Mouse (Mus musculus) neural tube, embryonic 10.5 days (tissue): ENCODE data around the gene Cnnm2.

Source experiments
- DNase-seq: peaks from one replicate; pipeline ENCODE4 v3.0.0-alpha.2; 2017; ENCODE audit warnings: low spot score; ENCODE audit errors: extremely low spot score

The Cnnm2 gene

GRCm38 (mm10) chr19:46843030-46843429, 81.6 kb downstream of the Cnnm2 start:
- DNase-seq = no peak

DNA sequence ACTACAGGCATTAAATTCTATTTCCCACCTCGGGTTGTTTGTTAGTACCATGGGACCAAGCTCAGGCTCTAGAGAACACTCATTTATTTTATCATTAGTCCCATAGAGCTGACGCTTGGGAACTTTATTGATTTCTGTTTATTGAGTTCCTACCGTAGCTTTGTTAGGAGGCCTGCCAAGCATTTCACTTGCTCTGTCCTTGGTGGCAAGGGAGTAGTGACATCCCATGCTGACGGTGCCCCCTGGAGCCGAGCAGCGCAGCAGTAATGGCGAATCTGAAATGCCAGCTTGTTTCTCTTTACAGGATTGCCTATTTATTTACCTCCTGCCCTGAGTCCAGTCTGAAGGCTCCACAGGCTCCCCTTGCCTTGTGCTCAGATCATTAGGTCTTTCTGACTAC, 84.7 kb downstream of the Cnnm2 start:
- no peak for DNase-seq

GRCm38 (mm10) chr19:46846459-46846858, 85.1 kb downstream of the Cnnm2 start:
- no peak for DNase-seq

DNA sequence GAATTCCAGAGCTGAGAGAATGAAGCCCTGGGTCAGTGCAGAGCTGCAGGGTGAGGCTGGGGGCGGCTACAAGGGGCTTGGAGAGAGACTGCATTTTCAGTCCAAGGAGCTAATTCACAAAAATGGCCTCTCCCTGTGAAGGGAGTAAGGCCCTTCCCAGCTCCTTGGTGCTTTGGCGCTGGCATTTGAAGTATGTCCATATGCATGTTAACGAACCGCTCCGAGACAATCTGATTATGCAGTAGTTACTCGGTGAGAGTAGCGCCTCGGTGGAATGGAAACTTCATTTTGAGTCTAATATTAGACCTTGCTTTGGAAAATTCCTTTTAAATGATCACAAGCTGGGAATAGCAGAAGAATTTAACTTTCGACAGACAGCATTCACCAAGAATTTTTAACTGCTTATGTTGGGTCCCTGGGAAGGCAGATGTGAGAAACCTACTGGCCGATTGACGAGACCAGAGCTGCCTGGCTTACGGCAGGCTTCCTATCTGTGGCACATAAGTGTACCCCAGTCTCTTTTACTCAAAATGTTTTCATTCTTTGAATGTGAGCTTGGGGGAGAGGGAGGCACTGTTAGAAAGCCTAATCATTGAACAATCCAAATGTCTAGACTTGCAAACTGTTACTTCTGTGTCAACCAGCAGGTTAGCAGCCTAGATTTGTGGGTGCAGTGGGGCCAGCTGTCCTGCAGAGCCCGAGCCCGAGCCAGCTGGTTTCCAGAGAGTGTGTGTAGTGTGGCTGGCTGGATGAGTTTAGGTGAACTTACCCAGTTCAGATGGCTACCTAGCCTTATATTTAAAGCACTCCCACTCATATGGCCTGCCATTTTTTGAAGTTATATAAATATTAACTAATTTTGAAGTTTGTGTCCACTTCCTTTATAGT, 87.2 kb downstream of the Cnnm2 start:
- DNase-seq = no peak

DNA sequence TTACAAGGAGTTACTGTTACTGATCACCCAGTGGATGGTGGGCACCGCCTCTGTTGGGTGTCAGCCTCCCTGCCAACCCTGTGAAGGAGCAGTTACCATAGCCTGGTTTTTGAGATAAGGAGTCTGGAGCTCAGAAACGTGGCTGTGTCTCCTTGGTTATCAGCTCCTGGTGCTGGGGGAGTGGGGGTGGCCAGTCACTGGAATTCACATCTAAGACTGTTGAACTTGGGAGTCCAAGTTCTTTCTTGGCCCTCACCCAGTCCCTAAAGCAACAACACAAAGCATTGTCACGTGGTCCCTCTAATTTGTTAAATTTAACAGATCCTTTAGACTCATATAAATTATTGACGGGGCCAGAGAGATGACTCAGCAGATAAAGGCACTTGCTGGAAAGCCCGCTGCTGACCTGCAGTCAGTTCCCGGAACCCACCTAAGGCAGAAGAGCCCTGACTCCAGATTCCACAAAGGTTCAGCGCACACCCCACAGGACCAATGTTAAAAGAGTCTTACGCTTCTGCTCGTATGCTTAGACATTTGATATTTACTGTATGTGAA, 88.1 kb downstream of the Cnnm2 start:
- DNase-seq = no peak

DNA sequence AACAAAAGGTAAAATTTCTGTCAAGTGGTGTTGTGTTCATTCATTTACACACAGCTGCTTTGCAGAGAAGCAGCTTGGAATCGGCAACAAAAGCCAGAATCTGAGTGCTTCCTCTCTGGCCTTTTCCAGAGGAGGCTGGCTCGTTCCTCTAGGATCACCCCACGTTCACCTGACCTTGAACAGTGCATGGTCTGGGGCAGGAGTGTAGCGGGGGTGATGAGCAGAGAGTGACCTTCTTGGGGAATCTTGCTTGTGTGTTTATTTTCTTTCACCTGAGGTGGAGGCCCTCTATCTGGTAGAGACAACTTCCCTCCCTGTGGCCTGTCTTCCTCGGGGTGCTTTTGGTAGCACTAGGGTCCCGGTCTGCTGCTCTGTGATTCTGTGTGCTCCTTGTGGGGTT, 94.8 kb downstream of the Cnnm2 start:
- DNase-seq = no peak

GRCm38 (mm10) chr19:46856780-46857179, 95.4 kb downstream of the Cnnm2 start:
- no peak for DNase-seq

DNA sequence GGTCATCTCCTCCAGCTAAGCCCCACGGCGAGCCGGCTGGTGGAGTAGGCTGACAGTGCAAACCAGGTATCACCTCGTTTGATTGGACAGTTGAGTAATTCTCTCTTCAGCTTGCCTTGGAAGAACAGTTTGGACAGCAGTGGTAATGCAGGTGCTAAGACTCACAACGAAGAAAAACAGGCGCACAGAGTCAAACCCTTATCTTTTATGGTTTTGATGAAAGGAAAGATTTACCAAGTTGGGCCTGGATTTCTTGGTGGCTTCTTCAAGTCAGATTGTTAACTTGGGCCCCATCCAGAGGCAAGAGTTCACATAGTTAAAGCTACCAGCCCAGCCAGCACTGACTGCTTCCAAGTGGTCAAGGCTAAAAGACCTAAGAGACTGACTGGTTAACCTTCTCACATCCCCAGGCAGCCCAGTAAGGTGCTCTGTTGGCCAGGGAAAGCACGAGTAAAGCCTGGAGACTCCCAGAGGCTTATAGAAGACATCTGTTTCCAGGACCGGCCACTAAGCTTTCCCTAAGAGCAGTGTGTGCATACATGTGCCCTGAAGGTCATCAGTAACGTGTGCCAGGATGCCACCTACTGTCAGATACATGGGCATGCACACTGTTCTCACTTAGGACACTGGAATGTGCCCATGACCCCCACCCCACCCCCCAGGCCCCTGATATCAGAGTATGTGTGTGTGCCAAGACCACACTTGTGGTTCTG, 96.0 kb downstream of the Cnnm2 start:
- no peak for DNase-seq

DNA sequence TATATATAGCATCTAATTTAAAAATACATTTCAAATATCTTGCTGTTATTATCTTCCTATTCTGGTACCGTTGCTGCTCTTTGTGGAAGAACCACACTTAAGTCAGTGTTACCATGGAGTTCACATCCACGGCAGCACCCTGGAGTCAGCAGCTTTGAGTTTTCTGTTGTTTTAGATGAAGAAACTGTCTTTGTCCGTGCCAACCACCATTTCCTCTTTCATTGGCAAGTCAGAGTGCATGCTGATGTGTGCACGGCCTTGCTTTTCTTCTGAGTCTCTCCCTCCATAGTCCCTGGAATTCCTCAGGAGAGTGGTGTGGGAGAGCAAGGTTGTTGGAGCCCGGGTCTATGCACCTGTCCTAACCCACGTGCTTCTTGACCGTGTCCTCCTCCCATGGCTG, 96.8 kb downstream of the Cnnm2 start:
- DNase-seq = no peak

DNA sequence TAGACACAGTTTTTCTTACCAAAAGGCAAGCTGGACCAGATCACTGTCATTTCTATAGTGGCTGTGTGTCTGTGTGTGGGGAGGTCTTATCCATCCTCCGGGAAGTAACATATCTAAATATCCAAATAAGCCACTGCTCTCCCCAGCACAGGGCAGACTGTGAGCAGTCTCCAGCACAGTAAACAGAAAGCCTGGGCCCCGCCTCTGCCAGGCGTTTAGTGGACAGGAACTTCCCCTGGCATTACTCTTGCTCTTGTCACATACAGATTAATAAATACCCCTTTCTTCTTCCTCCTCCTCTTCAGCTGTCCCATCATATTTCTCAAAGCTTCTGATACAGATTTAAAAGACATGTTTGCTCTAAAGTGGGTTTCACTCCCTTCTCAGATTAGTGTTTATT, 101.2 kb downstream of the Cnnm2 start:
- DNase-seq = no peak

GRCm38 (mm10) chr19:46863236-46863927, 102.0 kb downstream of the Cnnm2 start:
- DNase-seq = no peak

- DNase-seq = no peak
These were observed 102.7 kb downstream of the Cnnm2 start for GRCm38 (mm10) chr19:46864079-46864478.

- no peak for DNase-seq
These were observed 103.4 kb downstream of the Cnnm2 start for GRCm38 (mm10) chr19:46864731-46865331.

DNA sequence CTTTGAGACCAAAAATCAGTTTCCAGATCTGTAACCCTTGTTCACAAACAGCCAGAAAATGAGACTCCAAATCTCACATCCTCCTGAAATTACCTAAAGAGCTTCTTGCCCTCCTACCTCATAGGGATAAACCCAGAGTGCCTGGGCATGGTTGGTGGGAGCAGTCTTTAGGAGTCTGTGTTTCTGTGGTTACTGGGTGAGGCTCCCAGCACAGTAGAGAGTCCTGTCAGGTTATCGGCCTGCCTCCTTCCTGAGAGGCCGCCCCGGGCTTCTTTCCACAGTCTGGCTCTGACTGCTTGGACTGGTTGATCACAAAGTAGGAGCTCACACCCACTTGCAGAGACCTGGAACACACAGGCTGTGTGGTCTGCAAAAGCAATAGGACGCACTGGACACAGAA, 104.0 kb downstream of the Cnnm2 start:
- no peak for DNase-seq

GRCm38 (mm10) chr19:46869049-46869448, 107.7 kb downstream of the Cnnm2 start:
- no peak for DNase-seq

- DNase-seq = peak; percentile 84
These were observed 108.1 kb downstream of the Cnnm2 start for GRCm38 (mm10) chr19:46869526-46869925.

- DNase-seq = no peak
These were observed 109.7 kb downstream of the Cnnm2 start for GRCm38 (mm10) chr19:46871096-46871495.

DNA sequence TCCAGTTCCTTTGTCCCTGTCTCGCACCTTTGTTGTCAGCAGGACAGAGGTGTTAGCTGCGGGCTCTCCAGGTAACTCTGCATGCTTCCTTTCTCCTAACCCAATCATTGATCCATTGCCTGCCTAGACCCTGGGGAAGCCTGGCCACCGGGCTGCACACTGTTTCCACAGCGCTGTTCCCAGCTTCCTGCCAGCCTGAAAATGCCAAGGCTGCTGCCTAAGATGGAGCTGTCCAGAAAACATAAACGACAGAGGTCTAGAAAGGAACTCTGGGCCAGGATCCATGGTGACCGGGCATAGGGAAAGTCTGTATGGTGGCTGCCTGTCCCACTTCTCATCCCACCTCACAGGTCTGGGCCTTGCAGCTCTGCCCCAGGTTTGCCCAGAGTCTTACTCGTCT, 110.3 kb downstream of the Cnnm2 start:
- DNase-seq = no peak

GRCm38 (mm10) chr19:46873924-46874323, 112.5 kb downstream of the Cnnm2 start:
- no peak for DNase-seq

DNA sequence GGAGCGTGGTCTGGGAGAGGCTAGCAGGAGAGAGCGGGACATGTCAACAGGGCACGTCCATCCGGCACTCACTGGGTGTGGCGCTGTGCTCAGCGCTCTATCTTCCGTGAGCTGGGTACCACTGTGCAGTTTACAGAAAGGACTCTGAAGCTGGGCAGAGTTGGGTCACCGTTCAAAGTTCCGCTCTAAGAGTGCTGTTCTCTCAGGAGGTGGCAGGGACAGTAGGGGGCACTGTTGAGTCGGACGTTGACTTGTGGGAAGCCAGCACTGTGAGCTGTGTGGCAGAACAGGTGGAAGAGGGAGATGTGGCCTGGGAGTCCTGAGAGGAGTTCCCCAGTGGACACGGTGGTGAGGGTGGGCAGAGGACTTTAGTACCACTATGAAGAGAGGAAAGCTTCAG, 114.4 kb downstream of the Cnnm2 start:
- peak; percentile 78 for DNase-seq

- DNase-seq = no peak
These were observed 116.5 kb downstream of the Cnnm2 start for GRCm38 (mm10) chr19:46877886-46878285.
